Mouse (Mus musculus) T-helper 1 cell (primary cell): Measurements from ENCODE around the gene Foxp1.

Experiments
- in situ Hi-C: fragments of 300-600 bp; cut with MboI, MseI; formaldehyde crosslinking; loops from one replicate; pipeline ENCODE4 v1.15.1; 2025; ENCODE audit warnings: high pct_unique_total_duplicates

Gene Foxp1

GRCm38 (mm10) chr6:99334255-99334654 lies 188.3 kb downstream of the Foxp1 start:
- in situ Hi-C loops, result no loop called here

- in situ Hi-C loops, result no loop called here
Observed at GRCm38 (mm10) chr6:99333127-99333526, 189.4 kb downstream of the Foxp1 start.

GRCm38 (mm10) chr6:99330169-99330568 lies 192.4 kb downstream of the Foxp1 start:
- in situ Hi-C loops, result no loop called here

- in situ Hi-C loops, result no loop called here
Observed at GRCm38 (mm10) chr6:99328634-99329033, 193.9 kb downstream of the Foxp1 start.

- in situ Hi-C loops, result no loop called here
Observed at GRCm38 (mm10) chr6:99328146-99328545, 194.4 kb downstream of the Foxp1 start.

- in situ Hi-C loops, result no loop called here
Observed at GRCm38 (mm10) chr6:99327721-99328120, 194.8 kb downstream of the Foxp1 start.

- in situ Hi-C loops, result no loop called here
Observed at GRCm38 (mm10) chr6:99325881-99326280, 196.6 kb downstream of the Foxp1 start.

- in situ Hi-C loops, result no loop called here
Observed at GRCm38 (mm10) chr6:99325461-99325860, 197.1 kb downstream of the Foxp1 start.

GRCm38 (mm10) chr6:99322132-99322904 lies 200.2 kb downstream of the Foxp1 start:
- in situ Hi-C loops, result no loop called here

GRCm38 (mm10) chr6:99320444-99320843 lies 202.1 kb downstream of the Foxp1 start:
- in situ Hi-C loops, result no loop called here

GRCm38 (mm10) chr6:99319415-99320405 lies 202.8 kb downstream of the Foxp1 start:
- in situ Hi-C loops, result no loop called here

GRCm38 (mm10) chr6:99314746-99315145 lies 207.8 kb downstream of the Foxp1 start:
- in situ Hi-C loops, result no loop called here

GRCm38 (mm10) chr6:99310529-99310928 lies 212.0 kb downstream of the Foxp1 start:
- in situ Hi-C loops, result no loop called here

- in situ Hi-C loops, result no loop called here
Observed at GRCm38 (mm10) chr6:99310171-99310500, 212.4 kb downstream of the Foxp1 start.

- in situ Hi-C loops, result no loop called here
Observed at GRCm38 (mm10) chr6:99309466-99310170, 212.9 kb downstream of the Foxp1 start.

GRCm38 (mm10) chr6:99305751-99306150 lies 216.8 kb downstream of the Foxp1 start:
- in situ Hi-C loops, result no loop called here

- in situ Hi-C loops, result no loop called here
Observed at GRCm38 (mm10) chr6:99305236-99305635, 217.3 kb downstream of the Foxp1 start.

- in situ Hi-C loops, result no loop called here
Observed at GRCm38 (mm10) chr6:99302662-99303435, 219.7 kb downstream of the Foxp1 start.

GRCm38 (mm10) chr6:99301923-99302322 lies 220.6 kb downstream of the Foxp1 start:
- in situ Hi-C loops, result no loop called here

- in situ Hi-C loops, result no loop called here
Observed at GRCm38 (mm10) chr6:99300235-99300634, 222.3 kb downstream of the Foxp1 start.

- in situ Hi-C loops, result no loop called here
Observed at GRCm38 (mm10) chr6:99299196-99299595, 223.3 kb downstream of the Foxp1 start.
